8 mouse cellular contexts compared by ENCODE assay signal in genomic region chr13:6889446-6889845, GRCm38 (mm10).
A peak's percentile ranks its signal among the peaks of the same experiment; 100 is the strongest.
DNase-seq lines count a peak whose midpoint lies in the region; ATAC-seq and TF ChIP-seq lines count a peak whose summit lies in the region.
"Not testable (repeated sequence)": the region's sequence is repeated elsewhere in the genome, so short reads cannot be mapped to it uniquely, and the experiment has no call there.

No protein-coding gene starts in this region.

- DNase-seq in CH12.LX (ENCODE audit: extremely low read depth), result peak; percentile 79
- peak; percentile 86 for DNase-seq in R1 (ENCODE audit: low read depth, low spot score)
- peak; percentile 13 for DNase-seq in liver, embryonic 13.5 days
- DNase-seq in lung, postnatal 0 days (ENCODE audit: low spot score), result peak; percentile 26
- peak; percentile 14 for DNase-seq in spleen, adult 12 weeks (ENCODE audit: low spot score)
- peak; percentile 89 for DNase-seq in splenic B cell, adult 2 months (ENCODE audit: low read depth, low spot score)

- dilution Hi-C loops in CH12.LX (cut with MboI; ENCODE audit: extremely low pct_ligation_motif_present, extremely low pct_unique_long_range_greater_than_20kb, low sequenced_read_pairs), result not testable (repeated sequence)

- 27% methylated on average over 9 of the region's 9 CpGs for WGBS in liver, embryonic 13.5 days (ENCODE audit: insufficient replicate concordance)
- 86% methylated on average over 9 of the region's 9 CpGs for whole genome bisulfite sequencing in lung, postnatal 0 days

- not testable (repeated sequence) for TF ChIP-seq RAD21 in CH12.LX (IDR thresholded peaks at IDR 0.05; ENCODE audit: low read depth, low read length)

- not testable (repeated sequence) for H3K36me3 ChIP-seq in CH12.LX (replicated peaks in 1 of 2; ENCODE audit: control insufficient read depth in 1 of 2, insufficient read depth in 1 of 2, low read length in 1 of 2); liver, embryonic 13.5 days; lung, postnatal 0 days (ENCODE audit: insufficient read depth, low read length); splenic B cell, adult 2 months (ENCODE audit: control insufficient read depth, insufficient read depth, low read length, poor library complexity, severe bottlenecking)

- not testable (repeated sequence) for TF ChIP-seq POLR2A in CH12.LX (IDR thresholded peaks at IDR 0.05; ENCODE audit: low read depth, low read length)

- not testable (repeated sequence) for H3K27me3 ChIP-seq in CH12.LX (replicated peaks); liver, embryonic 13.5 days; lung, postnatal 0 days (replicated peaks; ENCODE audit: insufficient read depth, low read length); splenic B cell, adult 2 months (ENCODE audit: control insufficient read depth, insufficient read depth, low read length, poor library complexity, severe bottlenecking)

- TF ChIP-seq CTCF in CH12.LX (conservative IDR thresholded peaks at IDR 0.05 in 1 of 2, IDR thresholded peaks at IDR 0.05 in 1 of 2; ENCODE audit: low read depth in 2 of 2, low read length in 2 of 2); lung, postnatal 0 days (IDR thresholded peaks at IDR 0.05): not testable (repeated sequence)

- not testable (repeated sequence) for TF ChIP-seq EP300 in CH12.LX (IDR thresholded peaks at IDR 0.05; ENCODE audit: low read length); lung, postnatal 0 days (IDR thresholded peaks at IDR 0.05)

- not testable (repeated sequence) for H3K4me3 ChIP-seq in CH12.LX (replicated peaks in 1 of 3; ENCODE audit: low read depth in 2 of 3, low read length in 2 of 3, poor library complexity in 1 of 3); liver, embryonic 13.5 days (replicated peaks); lung, postnatal 0 days (ENCODE audit: low read depth, low read length)

- H3K27ac ChIP-seq in CH12.LX (ENCODE audit: insufficient read depth, low read depth); liver, embryonic 13.5 days; lung, postnatal 0 days (ENCODE audit: low read length): not testable (repeated sequence)

- 0 out of 2 replicates have a peak, but pooled peaks have one; percentile 34 for ATAC-seq in common myeloid progenitor, adult 5-6 weeks (replicated peaks; ENCODE audit: low read depth, poor library complexity, severe bottlenecking)
- ATAC-seq in liver, embryonic 13.5 days (ENCODE audit: low read depth); lung, postnatal 0 days: not testable (repeated sequence)
- peak; percentile 44; the same call in 1 of the 2 replicates for ATAC-seq in megakaryocyte, adult 5-6 weeks (ENCODE audit: poor library complexity, severe bottlenecking)

- not testable (repeated sequence) for H3K4me2 ChIP-seq in CH12.LX (ENCODE audit: insufficient read depth, low read depth, poor library complexity, severe bottlenecking); liver, embryonic 13.5 days; lung, postnatal 0 days (replicated peaks; ENCODE audit: low read depth, low read length)

- H3K9ac ChIP-seq in CH12.LX (ENCODE audit: insufficient read depth, low read depth); liver, embryonic 13.5 days; lung, postnatal 0 days (replicated peaks; ENCODE audit: low read depth): not testable (repeated sequence)

- in situ Hi-C loops in CH12.LX (cut with MboI; ENCODE audit: low pct_ligation_motif_present, low pct_unique_long_range_greater_than_20kb, low sequenced_read_pairs), result not testable (repeated sequence)

- peaks cover 0 to 11% of the 10 kb centered on the region in 2 experiments; a peak in 1 of 4 replicates for H3K4me1 ChIP-seq in CH12.LX (ENCODE audit: control insufficient read depth in 1 of 2, insufficient read depth in 2 of 2)
- H3K4me1 ChIP-seq in liver, embryonic 13.5 days (replicated peaks); lung, postnatal 0 days (ENCODE audit: insufficient read depth, low read depth, low read length): not testable (repeated sequence)

- not testable (repeated sequence) for H3K9me3 ChIP-seq in CH12.LX (replicated peaks; ENCODE audit: low read length); liver, embryonic 13.5 days (replicated peaks); lung, postnatal 0 days (ENCODE audit: low read length)

- H3K79me2 ChIP-seq in CH12.LX (replicated peaks; ENCODE audit: control insufficient read depth, extremely low read depth, insufficient read depth, poor library complexity, severe bottlenecking), result not testable (repeated sequence)

TF ChIP-seq in CH12.LX, 34 proteins besides CTCF, POLR2A, EP300 and RAD21:
- 0 out of 2 replicates have a peak, but pooled peaks have one; percentile 34 for TF ChIP-seq MAZ (IDR thresholded peaks at IDR 0.05; ENCODE audit: low read depth, low read length)

Comparison
In these comparisons a context has a peak if more than half of its experiments do, and no peak if none do; other contexts are left out.
1. DNase-seq: peak in every context shown above with its lines; median percentile 89 in splenic B cell, adult 2 months; 86 in R1; 79 in CH12.LX; 26 in lung, postnatal 0 days; 14 in spleen, adult 12 weeks; 13 in liver, embryonic 13.5 days.